Mouse (Mus musculus) midbrain, embryonic 11.5 days (tissue): Measurements from ENCODE around the gene 1700025C18Rik. TPM values are rescaled to one million over a fixed set of nuclear protein-coding genes. Genes with fewer than 3 reads are reported as not detected.

Experiments
- ATAC-seq: fragments of 200-750 bp; cut with Nextera tagmentation; 2 replicates; pipeline ENCODE4 v1.8.0; 2017; ENCODE audit warnings: moderate TSS enrichment, moderate library complexity; ENCODE audit not compliant: low FRiP score
- DNase-seq: peaks from one replicate; pipeline ENCODE4 v3.0.0; 2015; ENCODE audit warnings: low spot score; ENCODE audit errors: missing footprints
- H3K27ac ChIP-seq: fragments of 300-500 bp; sonication (generic); 2 replicates; pipeline ENCODE4 v1.5.1; 2014; ENCODE audit warnings: low read depth, low read length
- H3K27me3 ChIP-seq: fragments of 300-500 bp; sonication (generic); 2 replicates; pipeline ENCODE4 v1.6.1; 2014; ENCODE audit warnings: mild to moderate bottlenecking, low read length, moderate library complexity, mixed read lengths; ENCODE audit not compliant: control insufficient read depth, insufficient read depth
- H3K36me3 ChIP-seq: fragments of 300-500 bp; sonication (generic); 2 replicates; pipeline ENCODE4 v1.6.1; 2014; ENCODE audit warnings: mild to moderate bottlenecking, low read length, moderate library complexity, mixed read lengths; ENCODE audit not compliant: control insufficient read depth, insufficient read depth
- H3K4me1 ChIP-seq: fragments of 300-500 bp; sonication (generic); 2 replicates; pipeline ENCODE4 v1.6.1; 2014; ENCODE audit warnings: low read length; ENCODE audit not compliant: control insufficient read depth, insufficient read depth
- H3K4me2 ChIP-seq: fragments of 300-500 bp; sonication (generic); 2 replicates; pipeline ENCODE4 v1.6.1; 2014; ENCODE audit warnings: mild to moderate bottlenecking, moderate library complexity
- H3K4me3 ChIP-seq: fragments of 300-500 bp; sonication (generic); 2 replicates; pipeline ENCODE4 v1.5.1; 2014; ENCODE audit warnings: low read depth, low read length
- H3K9ac ChIP-seq: fragments of 300-500 bp; sonication (generic); 2 replicates; pipeline ENCODE4 v1.6.1; 2014; ENCODE audit warnings: low read length
- H3K9me3 ChIP-seq: fragments of 300-500 bp; sonication (generic); 2 replicates; pipeline ENCODE4 v1.6.1; 2016; ENCODE audit warnings: low read length; ENCODE audit not compliant: control insufficient read depth
- WGBS: fragments of 180-500 bp; shearing (Covaris S2); extraction: QIAGEN DNeasy Blood & Tissue Kit; methylation state at CpG from one replicate; pipeline ENCODE4 v1.1.7; 2014; 5-methylcytosine and 5-hydroxymethylcytosine counted together
- polyA plus RNA-seq: library from polyadenylated mRNA; unstranded; fragments of >200 nt; fragmentation: Nextera tagmentation; extraction: Ambion mirVana; gene quantifications from 2 replicates; pipeline ENCODE4 v1.2.1, GENCODE M21; 2014

The 1700025C18Rik gene
- polyA plus RNA-seq, 1 experiment from 2014 or later: not detected

- H3K4me1 ChIP-seq: peaks cover 6% of the 10 kb centered on the region
- no peak overlapping the region for H3K4me3 ChIP-seq
- H3K9me3 ChIP-seq: no peaks in the 10 kb centered on the region
- H3K4me2 ChIP-seq: 0 out of 2 replicates have a peak overlapping the region, but pooled peaks have one; percentile 20
- peaks cover 38% of the 10 kb centered on the region for H3K27me3 ChIP-seq
- H3K9ac ChIP-seq: no peak overlapping the region; the same call in 1 of the 2 replicates
- no peaks in the 10 kb centered on the region for H3K36me3 ChIP-seq
- whole genome bisulfite sequencing: under 1% methylated on average over 54 of the region's 54 CpGs
- DNase-seq: peak; percentile 99
- peak; percentile 73 for ATAC-seq
- H3K27ac ChIP-seq: no peak overlapping the region
These were observed 21.6 kb upstream of the 1700025C18Rik start for GRCm38 (mm10) chr2:165112149-165112548.

GRCm38 (mm10) chr2:165106585-165106984 is 16.0 kb upstream of the 1700025C18Rik start:
- no peaks in the 10 kb centered on the region for H3K36me3 ChIP-seq
- DNase-seq (no peak), ATAC-seq (peak; percentile 43; the same call in 1 of the 2 replicates)
- no peak overlapping the region for H3K4me3 ChIP-seq
- H3K27me3 ChIP-seq: peaks cover 16% of the 10 kb centered on the region
- no peak overlapping the region for H3K9ac ChIP-seq
- H3K9me3 ChIP-seq: no peaks in the 10 kb centered on the region
- H3K27ac ChIP-seq: no peak overlapping the region
- 26% methylated on average over 18 of the region's 18 CpGs for WGBS
- H3K4me1 ChIP-seq: peaks cover 6% of the 10 kb centered on the region; the same call in 1 of the 2 replicates
- H3K4me2 ChIP-seq: no peak overlapping the region

GRCm38 (mm10) chr2:165105513-165106079 is 15.0 kb upstream of the 1700025C18Rik start:
- WGBS: 73% methylated on average over 16 of the region's 16 CpGs
- ATAC-seq (no peak), DNase-seq (no peak)
- H3K27me3 ChIP-seq: peaks cover 7% of the 10 kb centered on the region
- H3K4me1 ChIP-seq: peaks cover 6% of the 10 kb centered on the region; the same call in 1 of the 2 replicates
- H3K4me2 ChIP-seq: no peak overlapping the region
- H3K9ac ChIP-seq: no peak overlapping the region
- no peak overlapping the region for H3K27ac ChIP-seq
- H3K9me3 ChIP-seq: no peaks in the 10 kb centered on the region
- no peaks in the 10 kb centered on the region for H3K36me3 ChIP-seq
- no peak overlapping the region for H3K4me3 ChIP-seq

- no peak overlapping the region for H3K4me2 ChIP-seq
- no peaks in the 10 kb centered on the region for H3K9me3 ChIP-seq
- no peaks in the 10 kb centered on the region for H3K36me3 ChIP-seq
- no peaks in the 10 kb centered on the region for H3K27me3 ChIP-seq
- no peak for ATAC-seq
- no peak overlapping the region for H3K27ac ChIP-seq
- no peak overlapping the region for H3K9ac ChIP-seq
- 80% methylated on average over 3 of the region's 3 CpGs for WGBS
- DNase-seq: no peak
- H3K4me3 ChIP-seq: no peak overlapping the region
- H3K4me1 ChIP-seq: peaks cover 9% of the 10 kb centered on the region; the same call in 1 of the 2 replicates
These were observed 12.4 kb upstream of the 1700025C18Rik start for GRCm38 (mm10) chr2:165102920-165103319.

- no peak for DNase-seq
- Histone ChIP-seq H3K27ac (no peak overlapping the region), H3K4me2 (no peak overlapping the region), H3K27me3 (no peaks in the 10 kb centered on the region; the same call in 1 of the 2 replicates), H3K9me3 (no peaks in the 10 kb centered on the region), H3K9ac (no peak overlapping the region), H3K36me3 (no peaks in the 10 kb centered on the region), H3K4me3 (no peak overlapping the region), H3K4me1 (peaks cover 3% of the 10 kb centered on the region; the same call in 1 of the 2 replicates)
- 11% methylated on average over 6 of the region's 6 CpGs for WGBS
- no peak for ATAC-seq
These were observed 10.2 kb upstream of the 1700025C18Rik start for GRCm38 (mm10) chr2:165100749-165101148.

- Histone ChIP-seq H3K27ac (no peak overlapping the region), H3K36me3 (no peaks in the 10 kb centered on the region), H3K4me1 (peaks cover 3% of the 10 kb centered on the region; the same call in 1 of the 2 replicates), H3K9me3 (no peaks in the 10 kb centered on the region), H3K4me3 (no peak overlapping the region), H3K27me3 (no peaks in the 10 kb centered on the region; the same call in 1 of the 2 replicates), H3K4me2 (no peak overlapping the region), H3K9ac (no peak overlapping the region)
- no peak for ATAC-seq
- no peak for DNase-seq
- 71% methylated on average over 3 of the region's 3 CpGs for WGBS
These were observed 8.3 kb upstream of the 1700025C18Rik start for GRCm38 (mm10) chr2:165098861-165099260.

GRCm38 (mm10) chr2:165096367-165096766 is 5.8 kb upstream of the 1700025C18Rik start:
- Histone ChIP-seq H3K27ac (no peak overlapping the region), H3K27me3 (no peaks in the 10 kb centered on the region; the same call in 1 of the 2 replicates), H3K4me1 (peaks cover 3% of the 10 kb centered on the region; the same call in 1 of the 2 replicates), H3K9ac (peak overlapping the region; percentile 24; the same call in 1 of the 2 replicates), H3K4me2 (no peak overlapping the region), H3K9me3 (no peaks in the 10 kb centered on the region), H3K36me3 (no peaks in the 10 kb centered on the region), H3K4me3 (no peak overlapping the region)
- 33% methylated on average over 10 of the region's 10 CpGs for WGBS
- DNase-seq (no peak), ATAC-seq (peak; percentile 36; the same call in 1 of the 2 replicates)

- no peak for ATAC-seq
- Histone ChIP-seq H3K9me3 (no peaks in the 10 kb centered on the region), H3K27me3 (no peaks in the 10 kb centered on the region; the same call in 1 of the 2 replicates), H3K27ac (no peak overlapping the region), H3K4me1 (no peaks in the 10 kb centered on the region), H3K9ac (no peak overlapping the region), H3K36me3 (no peaks in the 10 kb centered on the region), H3K4me2 (no peak overlapping the region), H3K4me3 (no peak overlapping the region)
- peak; percentile 68 for DNase-seq
- WGBS: 62% methylated on average over 7 of the region's 7 CpGs
These were observed 1.8 kb upstream of the 1700025C18Rik start for GRCm38 (mm10) chr2:165092393-165092792.

- 72% methylated on average over 8 of the region's 8 CpGs for WGBS
These were observed 949 bp upstream of the 1700025C18Rik start for GRCm38 (mm10) chr2:165091433-165091965.

More at GRCm38 (mm10) chr2:165091433-165091965, 949 bp upstream of the 1700025C18Rik start:
- Histone ChIP-seq H3K27me3 (no peaks in the 10 kb centered on the region; the same call in 1 of the 2 replicates), H3K9me3 (no peaks in the 10 kb centered on the region), H3K4me1 (no peaks in the 10 kb centered on the region), H3K4me2 (no peak overlapping the region), H3K9ac (no peak overlapping the region), H3K4me3 (no peak overlapping the region), H3K27ac (no peak overlapping the region), H3K36me3 (no peaks in the 10 kb centered on the region)
- peak; percentile 81 for DNase-seq
- no peak for ATAC-seq
